Mouse (Mus musculus) CH12.LX (cell line): Measurements from ENCODE around the gene Fam178b.

Experiments
- CHD1 ChIP-seq: IDR thresholded peaks from 2 replicates; pipeline ENCODE4 v1.6.1; 2012; ENCODE audit warnings: low read depth, low read length, improper control_type of control experiment, inconsistent platforms
- CTCF ChIP-seq, 2 experiments: IDR thresholded peaks in 1 of 2; conservative IDR thresholded peaks in 1 of 2; 2 replicates each; pipeline ENCODE4 v1.5.1; 2011 to 2012; ENCODE audit warnings: low read depth in 2 of 2, low read length in 2 of 2, improper control_type of control experiment in 1 of 2, inconsistent platforms in 1 of 2, mild to moderate bottlenecking in 1 of 2, moderate library complexity in 1 of 2
- EP300 ChIP-seq: IDR thresholded peaks from 2 replicates; pipeline ENCODE4 v1.6.1; 2011; ENCODE audit warnings: low read length, improper control_type of control experiment
- MAX ChIP-seq: IDR thresholded peaks from 2 replicates; pipeline ENCODE4 v1.6.1; 2011; ENCODE audit warnings: low read length, improper control_type of control experiment
- MXI1 ChIP-seq: IDR thresholded peaks from 2 replicates; pipeline ENCODE4 v1.6.1; 2011; ENCODE audit warnings: mild to moderate bottlenecking, low read depth, low read length, improper control_type of control experiment
- SIN3A ChIP-seq: IDR thresholded peaks from 2 replicates; pipeline ENCODE4 v1.6.1; 2012; ENCODE audit warnings: low read length, improper control_type of control experiment, inconsistent platforms
- ZC3H11A ChIP-seq: IDR thresholded peaks from 2 replicates; pipeline ENCODE4 v1.6.1; 2012; ENCODE audit warnings: low read depth, mild to moderate bottlenecking, inconsistent platforms, low read length, improper control_type of control experiment
- ZKSCAN1 ChIP-seq: IDR thresholded peaks from 2 replicates; pipeline ENCODE4 v1.6.1; 2012; ENCODE audit warnings: low read depth, inconsistent platforms, low read length, improper control_type of control experiment, borderline replicate concordance

- no peak for TF ChIP-seq SIN3A
- TF ChIP-seq CTCF (conservative IDR thresholded peaks at IDR 0.05 in 1 of 2, IDR thresholded peaks at IDR 0.05 in 1 of 2; ENCODE audit: low read depth in 2 of 2, low read length in 2 of 2), result no peak
- no peak for TF ChIP-seq ZC3H11A
- TF ChIP-seq ZKSCAN1, result no peak
- no peak for TF ChIP-seq MAX
- no peak for TF ChIP-seq EP300
- TF ChIP-seq CHD1, result no peak
- no peak for TF ChIP-seq MXI1
These were observed 109.5 kb downstream of the Fam178b start for GRCm38 (mm10) chr1:36573524-36573923.
